Comparison of ENCODE assay signal across 9 mouse cellular contexts in the genomic region with DNA sequence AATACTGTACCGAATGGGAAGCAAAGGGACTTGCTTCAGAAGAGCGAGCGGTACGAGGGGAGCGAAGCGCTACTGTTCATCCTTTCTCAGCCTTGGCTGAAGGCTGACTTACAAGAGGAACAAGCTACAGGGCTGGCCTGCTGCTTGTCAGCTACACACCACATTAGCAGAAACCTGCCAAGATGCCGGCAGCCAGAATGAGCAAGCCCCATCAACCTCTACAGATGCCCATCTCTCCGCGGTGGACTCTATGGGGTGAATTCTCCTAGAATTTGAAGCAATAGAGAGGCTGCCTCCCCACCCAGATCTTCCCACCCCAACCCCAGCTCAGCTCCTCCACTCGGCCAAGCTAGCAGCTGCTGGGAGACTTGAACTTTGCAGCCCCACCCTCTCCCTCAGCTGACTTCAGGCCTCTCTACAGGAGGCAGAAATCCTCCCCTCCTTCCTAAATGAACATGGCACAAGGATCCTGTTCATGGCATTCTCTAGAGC. TPM values are rescaled to one million over a fixed set of nuclear protein-coding genes. Genes with fewer than 3 reads are reported as not detected.
DNase-seq lines count a peak whose midpoint lies in the region; ATAC-seq lines count a peak whose summit lies in the region.
"Had no signal": no experiment of that assay in that cellular context is flagged by ENCODE, and none has a peak within 500 bp of the region (broad histone marks: within the 10 kb centered on the region; RNA-seq: fewer than 3 reads in every experiment).

No protein-coding gene starts in this region.

- peaks cover 2% of the 10 kb centered on the region; the same call in 1 of the 2 replicates for H3K36me3 ChIP-seq in limb, embryonic 15.5 days
- H3K36me3 ChIP-seq in limb, embryonic 10.5 days: peaks cover 77% of the 10 kb centered on the region
- peaks cover 10% of the 10 kb centered on the region; the same call in 1 of the 2 replicates for H3K36me3 ChIP-seq in hindbrain, embryonic 12.5 days
- H3K36me3 ChIP-seq: heart, embryonic 15.5 days had no signal

- DNase-seq in CD4-positive, CD25-positive, alpha-beta regulatory T cell, adult 2 months (ENCODE audit: low read depth, low spot score): peak; percentile 40
- no peak for DNase-seq in limb, embryonic 10.5 days (ENCODE audit: low spot score)
- peak; percentile 49 for DNase-seq in naive thymus-derived CD4-positive, alpha-beta T cell, adult 2 months (ENCODE audit: low read depth)
- DNase-seq in retina, embryonic 14.5 days (ENCODE audit: low spot score): no peak
- no peak for DNase-seq in adrenal gland, postnatal 25 days

- H3K27ac ChIP-seq in limb, embryonic 15.5 days: peak overlapping the region; percentile 71
- no peak overlapping the region for H3K27ac ChIP-seq in limb, embryonic 10.5 days
- peak overlapping the region; percentile 24 for H3K27ac ChIP-seq in hindbrain, embryonic 12.5 days
- H3K27ac ChIP-seq: heart, embryonic 15.5 days had no signal

- no peak for ATAC-seq in CD4-positive, CD25-positive, alpha-beta regulatory T cell, adult 4 months
- ATAC-seq in limb, embryonic 15.5 days (ENCODE audit: insufficient number of reproducible peaks, low FRiP score, low TSS enrichment, low read depth): no peak
- ATAC-seq in hindbrain, embryonic 12.5 days (ENCODE audit: low FRiP score): no peak; the same call in 1 of the 2 replicates

- no peaks in the 10 kb centered on the region for H3K9me3 ChIP-seq in limb, embryonic 15.5 days
- no peaks in the 10 kb centered on the region for H3K9me3 ChIP-seq in limb, embryonic 10.5 days (replicated peaks)
- no peaks in the 10 kb centered on the region for H3K9me3 ChIP-seq in hindbrain, embryonic 12.5 days (replicated peaks)
- H3K9me3 ChIP-seq: heart, embryonic 15.5 days had no signal

- no peak overlapping the region for H3K4me2 ChIP-seq in limb, embryonic 15.5 days
- no peak overlapping the region for H3K4me2 ChIP-seq in hindbrain, embryonic 12.5 days (replicated peaks)
- H3K4me2 ChIP-seq: heart, embryonic 15.5 days had no signal

- H3K4me3 ChIP-seq in limb, embryonic 15.5 days: no peak overlapping the region
- H3K4me3 ChIP-seq in limb, embryonic 10.5 days: no peak overlapping the region
- H3K4me3 ChIP-seq in hindbrain, embryonic 12.5 days: no peak overlapping the region
- H3K4me3 ChIP-seq: heart, embryonic 15.5 days had no signal

- H3K27me3 ChIP-seq in limb, embryonic 15.5 days: no peaks in the 10 kb centered on the region
- H3K27me3 ChIP-seq in limb, embryonic 10.5 days (ENCODE audit: low read depth, poor library complexity, severe bottlenecking): no peaks in the 10 kb centered on the region
- H3K27me3 ChIP-seq in hindbrain, embryonic 12.5 days: no peaks in the 10 kb centered on the region
- H3K27me3 ChIP-seq: heart, embryonic 15.5 days had no signal

- H3K4me1 ChIP-seq in limb, embryonic 15.5 days: peaks cover 77% of the 10 kb centered on the region
- H3K4me1 ChIP-seq in limb, embryonic 10.5 days: peaks cover 47% of the 10 kb centered on the region
- H3K4me1 ChIP-seq in hindbrain, embryonic 12.5 days: peaks cover 66% of the 10 kb centered on the region

- WGBS in limb, embryonic 15.5 days: 83% methylated on average over 10 of the region's 10 CpGs
- WGBS in limb, embryonic 10.5 days: 88% methylated on average over 10 of the region's 10 CpGs
- WGBS in hindbrain, embryonic 12.5 days: 87% methylated on average over 10 of the region's 10 CpGs

- no peak overlapping the region for H3K9ac ChIP-seq in limb, embryonic 15.5 days
- no peak overlapping the region for H3K9ac ChIP-seq in hindbrain, embryonic 12.5 days
- H3K9ac ChIP-seq: heart, embryonic 15.5 days had no signal

RNA-seq across cellular contexts. Expression of gene Tet3, which starts 46.5 kb away (rescaled TPM):
- 10 to 100 TPM; 18.5 to 20.8 TPM for polyA plus RNA-seq in CD4-positive, CD25-positive, alpha-beta regulatory T cell, adult 4 months (2017; shearing (Covaris generic))
- 57.1 and 59.5 TPM in 2 replicates for polyA plus RNA-seq in limb, embryonic 15.5 days (2015; fragmentation: Nextera tagmentation; extraction: Ambion mirVana)
- 40.1 and 42.7 TPM in 2 replicates for polyA plus RNA-seq in limb, embryonic 10.5 days (2016; fragmentation: Nextera tagmentation; extraction: Ambion mirVana)
- polyA plus RNA-seq in hindbrain, embryonic 12.5 days (2016; fragmentation: Nextera tagmentation; extraction: Ambion mirVana): 63.3 and 63.9 TPM in 2 replicates
- 38.5 and 52.6 TPM in 2 replicates for total RNA-seq in adrenal gland, postnatal 25 days (2021)

Comparison
In these comparisons a context has a peak if more than half of its experiments do, and no peak if none do; other contexts are left out.
1. DNase-seq: peak in CD4-positive, CD25-positive, alpha-beta regulatory T cell, adult 2 months (single experiment) and naive thymus-derived CD4-positive, alpha-beta T cell, adult 2 months (single experiment); none in limb, embryonic 10.5 days (single experiment), retina, embryonic 14.5 days (single experiment) and adrenal gland, postnatal 25 days (single experiment).